ENCODE assay signal across 13 mouse cellular contexts in the genomic region with DNA sequence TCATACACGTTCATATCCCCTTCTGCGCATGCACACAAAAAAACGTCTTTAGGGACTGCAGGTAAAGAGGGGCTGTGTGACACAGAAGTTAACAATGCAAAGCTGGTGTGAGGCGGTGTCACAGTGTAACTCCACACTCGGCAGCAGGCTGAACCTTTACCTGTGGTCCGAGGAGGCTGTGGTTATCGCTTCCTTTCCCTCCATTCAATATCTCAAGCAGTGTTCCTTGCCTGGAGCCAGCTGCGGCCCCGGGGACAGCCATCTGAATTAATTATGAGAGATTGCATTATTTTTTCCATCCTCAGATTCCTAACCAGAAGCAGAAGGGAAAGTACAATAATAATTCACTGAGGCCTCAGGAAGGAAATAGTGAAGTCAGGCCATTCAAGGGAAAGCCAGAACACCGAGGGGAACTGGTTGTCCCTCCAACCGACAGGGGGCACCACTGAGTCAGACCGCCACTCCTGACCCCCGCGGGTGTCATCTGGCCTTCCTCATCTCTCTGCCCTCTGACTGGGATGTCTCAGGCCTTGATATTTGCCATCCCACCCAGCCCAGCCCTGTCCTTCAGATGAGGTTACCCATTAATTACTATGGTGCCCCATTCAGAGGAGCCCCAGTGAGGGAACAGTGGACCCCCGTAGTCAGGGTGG. TPM values are rescaled to one million over a fixed set of nuclear protein-coding genes. Genes with fewer than 3 reads are reported as not detected.
DNase-seq lines count a peak whose midpoint lies in the region; ATAC-seq and TF ChIP-seq lines count a peak whose summit lies in the region.
"Had no signal": no experiment of that assay in that cellular context is flagged by ENCODE, and none has a peak within 500 bp of the region (broad histone marks: within the 10 kb centered on the region; RNA-seq: fewer than 3 reads in every experiment).

No protein-coding gene starts in this region.

- H3K4me2 ChIP-seq in kidney, postnatal 0 days (ENCODE audit: low read length) = no peak overlapping the region
- H3K4me2 ChIP-seq: limb, embryonic 13.5 days; stomach, embryonic 15.5 days had no signal

- peak; percentile 43 to 58 for DNase-seq in cerebellum, postnatal 10 days
- DNase-seq in cerebellum, adult 9-10 months = no peak
- DNase-seq in kidney, postnatal 0 days (ENCODE audit: low spot score) = no peak
- DNase-seq in kidney, adult 18-20 months = no peak
- DNase-seq in retina, embryonic 14.5 days (ENCODE audit: low spot score) = peak; percentile 33
- DNase-seq in retina, postnatal 1 day = no peak
- DNase-seq in testis, postnatal 14 days (ENCODE audit: low spot score) = peak; percentile 66
- no peak for DNase-seq in adrenal gland, adult 2 months
- DNase-seq: gastrocnemius, postnatal 36 days; layer of hippocampus, adult 9-11 months had no signal

- peaks cover 14% of the 10 kb centered on the region; the same call in 1 of the 2 replicates for H3K4me1 ChIP-seq in kidney, postnatal 0 days (replicated peaks; ENCODE audit: insufficient read depth, low read length)

- H3K9ac ChIP-seq in kidney, postnatal 0 days (ENCODE audit: low read depth, low read length) = no peak overlapping the region
- H3K9ac ChIP-seq: limb, embryonic 13.5 days; stomach, embryonic 15.5 days had no signal

- H3K36me3 ChIP-seq in kidney, postnatal 0 days (ENCODE audit: insufficient read depth, low read length) = no peaks in the 10 kb centered on the region
- H3K36me3 ChIP-seq: limb, embryonic 13.5 days; stomach, embryonic 15.5 days had no signal

- no peaks in the 10 kb centered on the region for H3K9me3 ChIP-seq in kidney, postnatal 0 days (replicated peaks; ENCODE audit: low read length)
- H3K9me3 ChIP-seq: limb, embryonic 13.5 days; stomach, embryonic 15.5 days had no signal

- TF ChIP-seq CTCF in kidney, postnatal 0 days (IDR thresholded peaks at IDR 0.05; ENCODE audit: low read depth) = peak; percentile 40

- 78% methylated on average over 15 of the region's 15 CpGs for WGBS in kidney, postnatal 0 days

- ATAC-seq in kidney, postnatal 0 days (replicated peaks; ENCODE audit: low FRiP score, low read depth) = no peak

- no peak overlapping the region for H3K4me3 ChIP-seq in kidney, postnatal 0 days (replicated peaks; ENCODE audit: low read depth, low read length)
- H3K4me3 ChIP-seq: limb, embryonic 13.5 days; stomach, embryonic 15.5 days had no signal

- H3K27ac ChIP-seq in kidney, postnatal 0 days = no peak overlapping the region
- H3K27ac ChIP-seq: limb, embryonic 13.5 days; stomach, embryonic 15.5 days had no signal

- H3K27me3 ChIP-seq in kidney, postnatal 0 days (ENCODE audit: insufficient read depth, low read length) = no peaks in the 10 kb centered on the region
- H3K27me3 ChIP-seq: limb, embryonic 13.5 days; stomach, embryonic 15.5 days had no signal

RNA-seq across cellular contexts. Expression of gene Mab21l3, which starts 53.2 kb away (rescaled TPM):
- 1.0 TPM in 2 replicates for polyA plus RNA-seq in kidney, postnatal 0 days (2015; fragmentation: Nextera tagmentation; extraction: Ambion mirVana)
- total RNA-seq in adrenal gland, adult 2 months (2021) = 1 to 10 TPM in 1 of 2 experiments, under 1 TPM in 1; 0.23 to 1.2 TPM
- polyA plus RNA-seq in adrenal gland, adult 2 months (2012; rRNA removed) = 0.33 and 0.42 TPM in 2 replicates
- total RNA-seq: gastrocnemius, postnatal 36 days; megakaryocyte, adult 5-6 weeks had no signal

Comparison
In these comparisons a context has a peak if more than half of its experiments do, and no peak if none do; other contexts are left out.
1. DNase-seq: peak in cerebellum, postnatal 10 days (2 of 2), retina, embryonic 14.5 days (single experiment) and testis, postnatal 14 days (single experiment); none in cerebellum, adult 9-10 months (single experiment), kidney, postnatal 0 days (single experiment), kidney, adult 18-20 months (single experiment), retina, postnatal 1 day (single experiment) and adrenal gland, adult 2 months (single experiment).